Mouse (Mus musculus): ENCODE data around the gene Slc7a10. TPM values are rescaled to one million over a fixed set of nuclear protein-coding genes. Genes with fewer than 3 reads are reported as not detected.

The Slc7a10 gene
- total and polyA plus RNA-seq, 3 experiments, result not detected

- in situ Hi-C loops (cut with MboI; ENCODE audit: low pct_ligation_motif_present, low pct_unique_long_range_greater_than_20kb, low sequenced_read_pairs) (loop anchor here (5.0 to 25.0 kb wide), 4 partner anchors 82 to 763 kb away; no protein-coding TSS in a partner anchor), dilution Hi-C loops (cut with MboI; ENCODE audit: extremely low pct_ligation_motif_present, extremely low pct_unique_long_range_greater_than_20kb, low sequenced_read_pairs) (no loop called here)
- Histone ChIP-seq H3K27me3 (replicated peaks) (peaks cover 8% of the 10 kb centered on the region), H3K4me1 (ENCODE audit: control insufficient read depth in 1 of 2, insufficient read depth in 2 of 2) (peaks cover 0 to 32% of the 10 kb centered on the region in 2 experiments; a peak in 3 of 4 replicates), H3K36me3 (replicated peaks in 1 of 2; ENCODE audit: control insufficient read depth in 1 of 2, insufficient read depth in 1 of 2, low read length in 1 of 2) (no peaks in the 10 kb centered on the region), H3K4me3 (replicated peaks in 1 of 3; ENCODE audit: low read depth in 2 of 3, low read length in 2 of 3, poor library complexity in 1 of 3) (no peak overlapping the region), H3K79me2 (replicated peaks; ENCODE audit: control insufficient read depth, extremely low read depth, insufficient read depth, poor library complexity, severe bottlenecking) (no peaks in the 10 kb centered on the region), H3K27ac (ENCODE audit: insufficient read depth, low read depth) (no peak overlapping the region), H3K4me2 (ENCODE audit: insufficient read depth, low read depth, poor library complexity, severe bottlenecking) (no peak overlapping the region), H3K9me3 (replicated peaks; ENCODE audit: low read length) (peaks cover 5% of the 10 kb centered on the region), H3K9ac (ENCODE audit: insufficient read depth, low read depth) (no peak overlapping the region)
- no peak for DNase-seq (ENCODE audit: extremely low read depth)
- TF ChIP-seq RAD21 (IDR thresholded peaks at IDR 0.05; ENCODE audit: low read depth, low read length) (no peak), USF1 (IDR thresholded peaks at IDR 0.05; ENCODE audit: low read depth, low read length) (no peak), ZKSCAN1 (IDR thresholded peaks at IDR 0.05; ENCODE audit: borderline replicate concordance, low read depth, low read length) (no peak), BHLHE40 (IDR thresholded peaks at IDR 0.05; ENCODE audit: low read depth, low read length) (no peak), ZC3H11A (IDR thresholded peaks at IDR 0.05; ENCODE audit: low read depth, low read length) (no peak), CHD1 (IDR thresholded peaks at IDR 0.05; ENCODE audit: low read depth, low read length) (no peak), KAT2A (IDR thresholded peaks at IDR 0.05; ENCODE audit: insufficient replicate concordance, low read length) (no peak), USF2 (conservative IDR thresholded peaks at IDR 0.05; ENCODE audit: low read depth, low read length) (no peak), ZNF384 (IDR thresholded peaks at IDR 0.05; ENCODE audit: low read depth, low read length) (no peak), EP300 (IDR thresholded peaks at IDR 0.05; ENCODE audit: low read length) (no peak), POLR2A (IDR thresholded peaks at IDR 0.05; ENCODE audit: low read depth, low read length) (no peak), ELF1 (IDR thresholded peaks at IDR 0.05; ENCODE audit: low read depth, low read length) (no peak), JUN (IDR thresholded peaks at IDR 0.05; ENCODE audit: insufficient read depth, low read depth, low read length) (no peak)
These were observed 10.7 kb upstream of the Slc7a10 start for GRCm38 (mm10) chr7:35175533-35175932.

DNA sequence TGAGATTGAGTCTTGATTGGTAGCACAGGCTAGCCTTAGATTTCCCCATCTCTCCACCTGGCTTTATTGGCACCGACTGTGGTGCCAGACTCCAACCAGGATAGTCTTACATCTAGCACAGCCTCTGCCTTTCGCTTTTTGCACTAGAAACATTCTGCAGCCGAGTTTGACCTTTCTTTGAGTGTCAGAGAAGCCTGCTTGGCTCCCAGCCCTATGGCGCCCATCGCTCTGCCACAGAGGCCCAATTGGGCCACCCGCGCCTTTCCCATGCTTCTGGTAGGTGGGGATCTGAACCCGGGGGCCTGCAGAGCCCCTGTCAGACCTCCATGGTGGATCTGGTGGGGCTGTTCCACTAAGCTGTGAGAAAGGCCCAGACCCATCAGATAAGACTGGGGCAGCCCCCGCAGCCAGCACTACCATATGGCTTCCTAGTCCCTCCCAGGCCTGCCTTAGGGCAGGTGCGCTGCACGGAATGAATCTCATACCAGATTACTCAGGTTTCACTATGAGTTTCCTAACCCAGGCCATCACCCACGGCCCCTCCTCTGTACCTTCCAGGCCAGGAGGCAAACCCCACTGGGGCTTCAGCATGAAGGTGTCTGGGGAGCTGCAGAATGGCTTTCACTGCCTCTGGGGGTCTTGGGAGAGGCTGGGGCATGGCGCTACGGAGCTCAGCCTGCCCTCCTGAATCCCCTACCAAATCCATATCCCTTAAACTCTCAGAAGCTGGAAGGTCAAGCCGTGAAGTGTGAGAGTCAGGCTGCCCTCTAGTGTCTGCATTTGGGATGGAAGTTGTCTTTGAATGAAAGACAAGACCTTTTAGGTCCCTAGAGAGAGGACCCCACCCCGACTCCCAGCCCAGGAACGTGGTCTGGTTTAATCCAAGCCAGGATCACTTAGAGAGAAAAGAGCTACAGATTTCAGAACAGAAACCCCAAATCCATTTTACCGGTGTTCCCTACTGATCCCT lies 9.5 kb upstream of the Slc7a10 start:
- peaks cover 9% of the 10 kb centered on the region for H3K27me3 ChIP-seq (replicated peaks)
- H3K36me3 ChIP-seq (replicated peaks in 1 of 2; ENCODE audit: control insufficient read depth in 1 of 2, insufficient read depth in 1 of 2, low read length in 1 of 2), result no peaks in the 10 kb centered on the region
- peak; percentile 83 for DNase-seq (ENCODE audit: extremely low read depth)
- no peak overlapping the region for H3K4me3 ChIP-seq (replicated peaks in 1 of 3; ENCODE audit: low read depth in 2 of 3, low read length in 2 of 3, poor library complexity in 1 of 3)
- in situ Hi-C loops (cut with MboI; ENCODE audit: low pct_ligation_motif_present, low pct_unique_long_range_greater_than_20kb, low sequenced_read_pairs) (loop anchor here (5.0 to 25.0 kb wide), 4 partner anchors 81 to 764 kb away; no protein-coding TSS in a partner anchor), dilution Hi-C loops (cut with MboI; ENCODE audit: extremely low pct_ligation_motif_present, extremely low pct_unique_long_range_greater_than_20kb, low sequenced_read_pairs) (no loop called here)
- H3K27ac ChIP-seq (ENCODE audit: insufficient read depth, low read depth), result no peak overlapping the region
- H3K4me2 ChIP-seq (ENCODE audit: insufficient read depth, low read depth, poor library complexity, severe bottlenecking), result peak overlapping the region; percentile 61; the same call in 1 of the 2 replicates
- H3K4me1 ChIP-seq (ENCODE audit: control insufficient read depth in 1 of 2, insufficient read depth in 2 of 2), result peaks cover 0 to 29% of the 10 kb centered on the region in 2 experiments; a peak in 3 of 4 replicates
- H3K9me3 ChIP-seq (replicated peaks; ENCODE audit: low read length), result peaks cover 5% of the 10 kb centered on the region
- no peak overlapping the region for H3K9ac ChIP-seq (ENCODE audit: insufficient read depth, low read depth)
- H3K79me2 ChIP-seq (replicated peaks; ENCODE audit: control insufficient read depth, extremely low read depth, insufficient read depth, poor library complexity, severe bottlenecking), result no peaks in the 10 kb centered on the region
- no peak for TF ChIP-seq ZMIZ1 (IDR thresholded peaks at IDR 0.05; ENCODE audit: low read depth, low read length)
- no peak; the same call in 1 of the 2 replicates for TF ChIP-seq CHD2 (IDR thresholded peaks at IDR 0.05; ENCODE audit: low read length)
- TF ChIP-seq NELFE (IDR thresholded peaks at IDR 0.05; ENCODE audit: low read depth, low read length), result no peak
- TF ChIP-seq POLR2AphosphoS2 (IDR thresholded peaks at IDR 0.05; ENCODE audit: low read depth, low read length), result no peak
- TF ChIP-seq MAFK (IDR thresholded peaks at IDR 0.05; ENCODE audit: insufficient replicate concordance, low read length), result no peak
- no peak for TF ChIP-seq SIN3A (IDR thresholded peaks at IDR 0.05; ENCODE audit: low read length)
- TF ChIP-seq IRF4 (IDR thresholded peaks at IDR 0.05; ENCODE audit: low read depth, low read length), result peak; percentile 96
- TF ChIP-seq RCOR1 (conservative IDR thresholded peaks at IDR 0.05; ENCODE audit: low read depth, low read length), result no peak; the same call in 1 of the 2 replicates
- no peak; the same call in 1 of the 2 replicates for TF ChIP-seq MYC (IDR thresholded peaks at IDR 0.05; ENCODE audit: low read depth, low read length)
- no peak for TF ChIP-seq PAX5 (IDR thresholded peaks at IDR 0.05; ENCODE audit: low read length)
- no peak for TF ChIP-seq MXI1 (IDR thresholded peaks at IDR 0.05; ENCODE audit: low read depth, low read length)
- no peak for TF ChIP-seq NRF1 (IDR thresholded peaks at IDR 0.05; ENCODE audit: low read depth, low read length)
- TF ChIP-seq USF2 (conservative IDR thresholded peaks at IDR 0.05; ENCODE audit: low read depth, low read length), result no peak
- peak; percentile 83 for TF ChIP-seq ETS1 (conservative IDR thresholded peaks at IDR 0.05; ENCODE audit: low read depth, low read length)
- TF ChIP-seq ZC3H11A (IDR thresholded peaks at IDR 0.05; ENCODE audit: low read depth, low read length), result no peak
- peak; percentile 11 for TF ChIP-seq RAD21 (IDR thresholded peaks at IDR 0.05; ENCODE audit: low read depth, low read length)
- TF ChIP-seq CHD1 (IDR thresholded peaks at IDR 0.05; ENCODE audit: low read depth, low read length), result no peak
- TF ChIP-seq GABPA (IDR thresholded peaks at IDR 0.05; ENCODE audit: insufficient replicate concordance, low read depth, low read length), result no peak
- TF ChIP-seq ELF1 (IDR thresholded peaks at IDR 0.05; ENCODE audit: low read depth, low read length), result no peak
- TF ChIP-seq HCFC1 (IDR thresholded peaks at IDR 0.05; ENCODE audit: low read depth, low read length), result no peak
- TF ChIP-seq KAT2A (IDR thresholded peaks at IDR 0.05; ENCODE audit: insufficient replicate concordance, low read length), result no peak
- TF ChIP-seq JUN (IDR thresholded peaks at IDR 0.05; ENCODE audit: insufficient read depth, low read depth, low read length), result peak; percentile 77
- no peak for TF ChIP-seq E2F4 (IDR thresholded peaks at IDR 0.05; ENCODE audit: insufficient replicate concordance, low read depth, low read length)

Data from CH12.LX (cell line).